In the genomic region with DNA sequence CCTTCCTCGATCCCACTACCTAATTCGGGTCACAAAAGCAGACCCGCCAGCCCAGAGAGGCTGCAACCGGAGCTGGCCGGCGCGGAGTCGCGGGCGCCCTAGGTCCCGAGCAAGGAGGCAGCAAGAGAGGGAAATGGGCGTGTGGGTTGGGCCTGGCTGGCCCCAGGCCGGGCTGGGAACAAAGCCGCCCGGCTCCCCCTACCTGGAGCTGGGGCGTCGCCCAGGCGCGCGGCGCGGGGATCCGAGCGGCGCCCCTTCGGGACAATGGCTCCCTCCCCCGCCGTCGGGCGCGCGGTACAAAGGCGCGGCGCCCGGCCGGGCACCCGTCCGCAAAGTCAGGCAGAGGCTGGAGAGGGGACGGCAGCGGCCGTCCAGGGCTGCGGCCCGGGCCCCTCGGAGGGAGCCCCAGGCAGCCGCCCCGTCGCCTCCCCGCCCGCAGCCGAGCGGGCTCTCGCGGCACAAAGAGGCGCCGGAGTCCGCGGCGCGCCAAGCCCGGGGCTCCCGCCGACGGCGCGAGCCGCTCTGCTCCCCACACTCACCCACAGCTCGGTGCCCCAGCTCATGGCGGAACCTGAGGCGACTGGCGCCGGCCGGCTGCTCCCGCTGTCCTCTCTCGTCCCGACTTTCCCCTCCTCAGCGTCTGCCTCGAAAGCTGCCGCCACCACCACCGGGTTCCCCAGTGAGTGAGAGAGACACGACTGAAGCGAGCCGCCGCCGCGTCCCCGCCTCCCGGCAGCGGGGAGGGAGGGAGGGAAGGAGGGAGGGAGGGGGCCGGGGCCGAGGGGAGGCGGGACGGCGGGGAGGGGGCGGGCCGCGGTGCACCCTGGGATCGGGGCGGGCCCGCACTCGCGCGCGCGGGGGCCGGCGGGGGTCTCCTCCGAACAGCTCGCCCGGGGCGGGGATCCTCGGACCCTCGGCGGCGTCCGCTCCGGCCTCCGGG, we compare ENCODE assay signal across 7 mouse cellular contexts. TPM values are rescaled to one million over a fixed set of nuclear protein-coding genes. Genes with fewer than 3 reads are reported as not detected.
A peak's percentile ranks its signal among the peaks of the same experiment; 100 is the strongest.
DNase-seq lines count a peak whose midpoint lies in the region; ATAC-seq and TF ChIP-seq lines count a peak whose summit lies in the region.

A gene (minus strand): TSS at position 725 of the 940 bp plus-strand sequence.

- peak within 1 kb of the TSS; percentile 85 for H3K4me3 ChIP-seq in intestine, embryonic 16.5 days (ENCODE audit: low read length)
- peak within 1 kb of the TSS; percentile 94 for H3K4me3 ChIP-seq in midbrain, embryonic 10.5 days
- H3K4me3 ChIP-seq in small intestine, adult 2 months (ENCODE audit: low read depth, low read length), result peak within 1 kb of the TSS; percentile 88

- H3K9ac ChIP-seq in intestine, embryonic 16.5 days (ENCODE audit: low read depth, low read length), result peak within 1 kb of the TSS; percentile 97

- no peaks in the 10 kb centered on the region for H3K27me3 ChIP-seq in intestine, embryonic 16.5 days (replicated peaks; ENCODE audit: control insufficient read depth, insufficient read depth, low read length)
- 0 out of 2 replicates have a peak, but pooled peaks cover 6% of the 10 kb centered on the region for H3K27me3 ChIP-seq in midbrain, embryonic 10.5 days (ENCODE audit: low read depth, poor library complexity, severe bottlenecking)
- no peaks in the 10 kb centered on the region for H3K27me3 ChIP-seq in small intestine, adult 2 months (ENCODE audit: control insufficient read depth, insufficient read depth, low read length)

- no peaks in the 10 kb centered on the region for H3K9me3 ChIP-seq in intestine, embryonic 16.5 days (ENCODE audit: control insufficient read depth, low read length)
- H3K9me3 ChIP-seq in midbrain, embryonic 10.5 days (replicated peaks), result no peaks in the 10 kb centered on the region

- no peaks in the 10 kb centered on the region for H3K36me3 ChIP-seq in intestine, embryonic 16.5 days (ENCODE audit: control insufficient read depth, insufficient read depth, low read length)
- H3K36me3 ChIP-seq in midbrain, embryonic 10.5 days, result no peaks in the 10 kb centered on the region
- no peaks in the 10 kb centered on the region for H3K36me3 ChIP-seq in small intestine, adult 2 months (ENCODE audit: control insufficient read depth, insufficient read depth, low read length)

- peaks cover 13% of the 10 kb centered on the region for H3K4me1 ChIP-seq in intestine, embryonic 16.5 days (ENCODE audit: control insufficient read depth, insufficient read depth, low read length)
- peaks cover 34% of the 10 kb centered on the region for H3K4me1 ChIP-seq in midbrain, embryonic 10.5 days
- H3K4me1 ChIP-seq in small intestine, adult 2 months (ENCODE audit: control insufficient read depth, insufficient read depth, insufficient read length, low read length), result peaks cover 5% of the 10 kb centered on the region; the same call in 1 of the 2 replicates

- intact Hi-C loops in left cerebral cortex, postnatal 4 days (cut with DNase I), result loop anchor here (5.0 to 10.0 kb wide), 2 partner anchors 64 to 147 kb away; no protein-coding TSS in a partner anchor

- no peak for TF ChIP-seq CTCF in small intestine, adult 2 months (IDR thresholded peaks at IDR 0.05; ENCODE audit: extremely low read depth, insufficient read length, insufficient replicate concordance, low read depth, low read length)

- peak within 1 kb of the TSS; percentile 98 for H3K27ac ChIP-seq in intestine, embryonic 16.5 days (ENCODE audit: low read length)
- peak within 1 kb of the TSS; percentile 100 for H3K27ac ChIP-seq in midbrain, embryonic 10.5 days (replicated peaks)
- peak within 1 kb of the TSS; percentile 99 for H3K27ac ChIP-seq in small intestine, adult 2 months (ENCODE audit: insufficient read depth, low read depth, low read length)

- peak; percentile 88 for DNase-seq in embryo, embryonic 10 days (ENCODE audit: low spot score)
- DNase-seq in gonadal fat pad, adult 2 months (ENCODE audit: low read depth), result no peak
- peak; percentile 90 for DNase-seq in left cerebral cortex, postnatal 4 days
- DNase-seq in midbrain, embryonic 10.5 days (ENCODE audit: low spot score), result peak; percentile 91

- WGBS in intestine, embryonic 16.5 days, result 0% methylated on average over 81 of the region's 118 CpGs
- under 1% methylated on average over 91 of the region's 118 CpGs for WGBS in midbrain, embryonic 10.5 days
- WGBS in small intestine, adult 2 months, result under 1% methylated on average over 112 of the region's 118 CpGs

- H3K4me2 ChIP-seq in intestine, embryonic 16.5 days (ENCODE audit: low read depth, low read length), result peak within 1 kb of the TSS; percentile 72

- peak; percentile 27 for ATAC-seq in activated CD4-positive, CD25-positive, alpha-beta regulatory T cell, adult 4 months
- ATAC-seq in intestine, embryonic 16.5 days, result peak; percentile 81

- TF ChIP-seq POLR2A in small intestine, adult 2 months (IDR thresholded peaks at IDR 0.05; ENCODE audit: low read depth, low read length), result peak; percentile 91

RNA-seq across cellular contexts. Expression of the gene that starts here (rescaled TPM):
- polyA plus RNA-seq in activated CD4-positive, CD25-positive, alpha-beta regulatory T cell, adult 4 months (2017; shearing (Covaris generic)), result under 1 TPM in 1 of 2 experiments, not detected in 1; 0.08 TPM
- 10.9 and 15.5 TPM in 2 replicates for polyA plus RNA-seq in gonadal fat pad, adult 2 months (2012; rRNA removed)
- 26.3 and 29.6 TPM in 2 replicates for polyA plus RNA-seq in intestine, embryonic 16.5 days (2015; fragmentation: Nextera tagmentation; extraction: Ambion mirVana)
- 100 to 1,000 TPM; 474 to 513 TPM for total RNA-seq in left cerebral cortex, postnatal 4 days (2021)
- 50.5 and 62.7 TPM in 2 replicates for polyA plus RNA-seq in midbrain, embryonic 10.5 days (2016; fragmentation: Nextera tagmentation; extraction: Ambion mirVana)
- polyA plus RNA-seq in small intestine, adult 2 months (2012; rRNA removed), result 3.1 and 9.0 TPM in 2 replicates

Comparison
In these comparisons a context has a peak if more than half of its experiments do, and no peak if none do; other contexts are left out.
1. Peak in ATAC-seq in activated CD4-positive, CD25-positive, alpha-beta regulatory T cell, adult 4 months; RNA of the gene not detected or under 1 TPM.